Mouse (Mus musculus) midbrain, embryonic 11.5 days (tissue): ENCODE measurements at regions not wholly inside any gene's neighbourhood (a gene's known extent, or its start where the extent isn't known, plus 50 kb on each side); places are given as distances from the start of the nearest gene placed in this dataset.
A peak's percentile ranks its signal among the peaks of the same experiment; 100 is the strongest.

Source experiments
- ATAC-seq: fragments of 200-750 bp; cut with Nextera tagmentation; 2 replicates; pipeline ENCODE4 v1.8.0; 2017; ENCODE audit warnings: moderate TSS enrichment, moderate library complexity; ENCODE audit not compliant: low FRiP score
- DNase-seq: peaks from one replicate; pipeline ENCODE4 v3.0.0; 2015; ENCODE audit warnings: low spot score; ENCODE audit errors: missing footprints
- H3K27ac ChIP-seq: fragments of 300-500 bp; sonication (generic); 2 replicates; pipeline ENCODE4 v1.5.1; 2014; ENCODE audit warnings: low read depth, low read length
- H3K27me3 ChIP-seq: fragments of 300-500 bp; sonication (generic); 2 replicates; pipeline ENCODE4 v1.6.1; 2014; ENCODE audit warnings: mild to moderate bottlenecking, low read length, moderate library complexity, mixed read lengths; ENCODE audit not compliant: control insufficient read depth, insufficient read depth
- H3K36me3 ChIP-seq: fragments of 300-500 bp; sonication (generic); 2 replicates; pipeline ENCODE4 v1.6.1; 2014; ENCODE audit warnings: mild to moderate bottlenecking, low read length, moderate library complexity, mixed read lengths; ENCODE audit not compliant: control insufficient read depth, insufficient read depth
- H3K4me1 ChIP-seq: fragments of 300-500 bp; sonication (generic); 2 replicates; pipeline ENCODE4 v1.6.1; 2014; ENCODE audit warnings: low read length; ENCODE audit not compliant: control insufficient read depth, insufficient read depth
- H3K4me2 ChIP-seq: fragments of 300-500 bp; sonication (generic); 2 replicates; pipeline ENCODE4 v1.6.1; 2014; ENCODE audit warnings: mild to moderate bottlenecking, moderate library complexity
- H3K4me3 ChIP-seq: fragments of 300-500 bp; sonication (generic); 2 replicates; pipeline ENCODE4 v1.5.1; 2014; ENCODE audit warnings: low read depth, low read length
- H3K9ac ChIP-seq: fragments of 300-500 bp; sonication (generic); 2 replicates; pipeline ENCODE4 v1.6.1; 2014; ENCODE audit warnings: low read length
- H3K9me3 ChIP-seq: fragments of 300-500 bp; sonication (generic); 2 replicates; pipeline ENCODE4 v1.6.1; 2016; ENCODE audit warnings: low read length; ENCODE audit not compliant: control insufficient read depth
- WGBS: fragments of 180-500 bp; shearing (Covaris S2); extraction: QIAGEN DNeasy Blood & Tissue Kit; methylation state at CpG from one replicate; pipeline ENCODE4 v1.1.7; 2014; 5-methylcytosine and 5-hydroxymethylcytosine counted together

DNA sequence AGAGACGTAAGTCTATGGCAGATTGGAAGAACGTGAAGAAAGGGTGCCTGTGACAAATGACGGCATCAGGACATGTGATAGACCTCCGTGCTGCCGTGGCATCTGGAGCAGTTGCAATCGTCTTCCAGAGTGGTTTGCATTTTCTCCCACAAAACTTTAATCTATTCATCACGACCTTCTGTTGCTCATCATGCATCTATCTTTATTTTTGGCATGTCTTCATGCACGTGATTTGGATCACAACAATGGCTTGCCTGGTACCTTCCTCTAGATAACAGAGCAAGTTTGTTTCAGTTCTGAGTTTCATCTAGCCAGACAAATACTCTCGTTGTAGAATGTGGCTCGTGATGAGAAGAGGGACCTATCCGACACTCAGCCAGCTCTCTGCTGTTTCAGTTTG lies 164.4 kb upstream of the Spaca1 start:
- Histone ChIP-seq H3K4me3 (no peak overlapping the region), H3K9ac (no peak overlapping the region), H3K27ac (no peak overlapping the region), H3K4me2 (no peak overlapping the region), H3K36me3 (no peaks in the 10 kb centered on the region), H3K27me3 (no peaks in the 10 kb centered on the region), H3K4me1 (no peaks in the 10 kb centered on the region), H3K9me3 (no peaks in the 10 kb centered on the region)
- WGBS = 84% methylated on average over 11 of the region's 11 CpGs
- ATAC-seq (no peak), DNase-seq (no peak)

DNA sequence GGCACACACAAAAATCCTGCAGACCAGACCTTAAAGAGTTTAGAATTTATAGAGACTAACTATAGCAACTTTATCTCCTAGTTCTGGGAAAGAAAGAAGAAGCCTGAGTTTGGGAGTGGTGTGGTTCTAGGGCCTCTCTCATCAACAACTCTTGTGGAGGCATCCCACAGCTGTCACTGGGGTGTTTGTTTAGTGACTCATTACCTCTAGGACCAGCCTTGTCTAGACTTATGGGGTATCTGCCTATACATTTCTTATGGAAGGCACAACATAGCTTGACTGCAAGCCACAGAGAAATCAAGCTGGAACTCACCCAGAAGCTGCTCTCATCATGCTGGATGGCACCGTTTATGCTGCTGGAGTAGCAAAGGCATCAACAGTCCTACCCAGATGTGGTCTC lies 171.9 kb upstream of the Spaca1 start:
- ATAC-seq (no peak), DNase-seq (no peak)
- no peaks in the 10 kb centered on the region for H3K4me1 ChIP-seq
- H3K27me3 ChIP-seq = no peaks in the 10 kb centered on the region
- H3K4me2 ChIP-seq = no peak overlapping the region
- H3K4me3 ChIP-seq = no peak overlapping the region
- H3K27ac ChIP-seq = no peak overlapping the region
- no peak overlapping the region for H3K9ac ChIP-seq
- no peaks in the 10 kb centered on the region for H3K9me3 ChIP-seq
- H3K36me3 ChIP-seq = no peaks in the 10 kb centered on the region
- WGBS = 87% methylated on average over 1 of the region's 1 CpGs

DNA sequence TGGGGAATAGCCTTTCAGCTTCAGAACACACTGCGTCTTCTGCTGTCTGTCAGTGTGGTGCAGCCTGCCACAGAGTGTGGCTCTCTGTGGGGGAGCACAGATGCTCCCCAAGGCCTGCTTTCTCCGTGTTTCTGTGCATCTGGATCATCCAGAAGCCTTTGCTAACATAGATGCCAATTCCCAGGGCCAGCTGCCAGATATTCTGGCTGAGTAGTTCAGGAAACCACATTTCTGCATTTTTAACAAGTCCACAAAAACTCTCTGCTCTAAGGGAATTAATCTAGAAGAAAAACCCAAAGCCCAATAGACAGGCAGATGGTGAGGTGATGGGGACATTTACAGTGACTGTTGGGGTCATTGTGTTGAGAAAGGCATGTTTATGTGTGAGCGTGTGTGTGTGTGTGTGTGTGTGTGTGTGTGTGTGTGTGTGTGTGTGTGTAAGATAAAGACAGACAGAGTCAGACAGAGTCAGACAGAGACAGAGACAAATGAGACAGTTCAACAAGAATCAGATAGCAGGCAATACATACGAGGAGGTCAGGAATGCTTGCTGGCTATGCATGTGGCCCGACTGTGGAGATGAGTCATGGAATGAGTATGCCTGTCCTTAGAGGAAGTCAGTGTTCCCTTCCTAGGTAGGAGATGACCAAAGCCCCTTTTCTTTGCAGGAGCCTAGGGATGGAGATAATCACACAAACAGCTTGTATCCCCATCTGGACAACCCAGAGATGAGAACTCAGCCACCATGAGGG lies 176.3 kb upstream of the Spaca1 start:
- Histone ChIP-seq H3K36me3 (no peaks in the 10 kb centered on the region), H3K27me3 (no peaks in the 10 kb centered on the region), H3K4me3 (no peak overlapping the region), H3K9me3 (no peaks in the 10 kb centered on the region), H3K9ac (no peak overlapping the region), H3K4me1 (no peaks in the 10 kb centered on the region), H3K27ac (no peak overlapping the region), H3K4me2 (no peak overlapping the region)
- no peak for ATAC-seq
- no peak for DNase-seq
- 68% methylated on average over 5 of the region's 5 CpGs for WGBS

DNA sequence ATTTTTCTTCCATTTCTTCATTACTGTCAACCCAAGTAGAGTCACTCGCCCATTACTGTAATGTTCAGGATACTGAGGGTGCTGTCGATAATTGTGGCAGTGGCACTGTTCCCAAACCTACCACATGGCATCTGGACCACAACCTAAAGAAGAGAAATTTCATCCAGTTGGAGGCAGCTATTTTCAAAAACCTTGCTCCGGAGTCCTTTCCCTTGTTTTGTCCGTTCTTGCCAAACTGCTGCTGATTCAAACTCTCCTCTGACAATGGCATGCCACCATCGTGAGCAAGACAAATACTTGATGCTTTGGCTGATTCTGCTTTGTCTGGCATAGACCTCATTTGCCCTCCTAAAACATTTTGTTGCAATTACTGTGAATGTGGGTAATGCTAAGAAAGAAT lies 176.9 kb upstream of the Spaca1 start:
- 89% methylated on average over 5 of the region's 5 CpGs for WGBS
- H3K4me2 ChIP-seq = no peak overlapping the region
- H3K9me3 ChIP-seq = no peaks in the 10 kb centered on the region
- no peaks in the 10 kb centered on the region for H3K36me3 ChIP-seq
- no peak for DNase-seq
- ATAC-seq = no peak
- H3K9ac ChIP-seq = no peak overlapping the region
- no peak overlapping the region for H3K27ac ChIP-seq
- no peak overlapping the region for H3K4me3 ChIP-seq
- H3K27me3 ChIP-seq = no peaks in the 10 kb centered on the region
- no peaks in the 10 kb centered on the region for H3K4me1 ChIP-seq

DNA sequence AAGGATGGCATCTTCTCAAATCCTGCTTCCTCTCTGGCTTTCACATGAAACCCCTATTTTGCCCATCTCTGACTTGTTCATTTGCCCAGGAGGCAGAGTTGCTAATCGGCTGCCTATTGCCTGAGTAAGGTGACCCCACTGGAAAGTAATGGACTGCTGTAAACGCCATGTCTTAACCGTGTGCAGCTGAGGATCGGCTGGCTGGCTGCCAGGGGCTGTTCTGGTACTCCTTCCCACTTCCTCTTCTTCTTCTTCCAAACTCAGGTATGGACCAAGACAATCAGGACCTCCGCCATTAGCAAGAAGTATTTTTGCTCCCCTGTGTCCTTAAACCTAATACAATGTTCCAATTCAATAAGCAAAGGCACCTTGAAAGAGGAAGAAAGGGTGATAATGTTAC lies 177.6 kb upstream of the Spaca1 start:
- H3K36me3 ChIP-seq = no peaks in the 10 kb centered on the region
- H3K27me3 ChIP-seq = no peaks in the 10 kb centered on the region
- H3K4me2 ChIP-seq = no peak overlapping the region
- no peak overlapping the region for H3K27ac ChIP-seq
- ATAC-seq (no peak), DNase-seq (no peak)
- no peaks in the 10 kb centered on the region for H3K9me3 ChIP-seq
- no peak overlapping the region for H3K4me3 ChIP-seq
- H3K9ac ChIP-seq = no peak overlapping the region
- WGBS = 89% methylated on average over 5 of the region's 5 CpGs
- H3K4me1 ChIP-seq = no peaks in the 10 kb centered on the region

DNA sequence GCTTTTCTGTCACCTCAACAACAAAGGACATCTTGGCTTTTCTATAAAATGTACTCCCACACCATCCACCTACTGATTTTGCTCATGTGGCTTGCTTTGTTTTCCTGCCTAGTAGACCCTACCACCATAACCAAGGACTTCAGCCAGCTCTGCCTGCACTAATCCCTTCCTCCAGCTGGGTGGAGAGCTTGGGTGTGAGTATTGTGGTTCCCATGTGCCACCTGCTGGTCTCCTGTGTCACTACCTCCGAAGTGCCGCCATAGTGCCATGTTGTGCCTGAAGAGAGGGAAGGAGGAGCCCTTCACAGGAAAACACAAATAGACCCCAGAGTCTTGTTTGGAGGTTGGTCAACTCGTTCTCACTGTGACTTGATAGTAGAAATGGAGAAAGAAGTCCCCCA lies 181.3 kb upstream of the Spaca1 start:
- Histone ChIP-seq H3K27ac (no peak overlapping the region), H3K4me1 (no peaks in the 10 kb centered on the region), H3K9ac (no peak overlapping the region), H3K27me3 (no peaks in the 10 kb centered on the region), H3K9me3 (no peaks in the 10 kb centered on the region), H3K4me3 (no peak overlapping the region), H3K36me3 (no peaks in the 10 kb centered on the region), H3K4me2 (no peak overlapping the region)
- 9% methylated on average over 3 of the region's 3 CpGs for WGBS
- peak; percentile 92 for ATAC-seq
- peak; percentile 94 for DNase-seq

DNA sequence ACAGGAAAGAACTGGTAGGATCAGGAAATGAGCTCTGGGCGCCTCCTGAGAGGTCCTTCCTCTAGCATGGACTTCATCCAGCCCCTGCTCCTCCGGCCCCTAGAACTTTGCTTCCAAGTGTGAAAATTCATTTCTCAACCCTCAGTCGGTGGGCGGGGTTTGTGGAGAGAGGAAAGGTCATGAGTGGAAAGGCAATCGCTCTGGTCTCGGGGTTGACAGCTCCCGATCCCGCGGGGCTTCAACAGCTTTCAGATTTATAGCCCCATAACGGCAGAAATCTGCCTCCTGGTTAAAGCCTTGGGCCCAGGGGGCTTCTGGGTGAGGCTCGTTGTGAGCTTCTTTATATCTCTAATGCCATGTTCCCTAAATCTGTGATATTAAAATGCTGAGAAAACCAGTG lies 184.2 kb upstream of the Spaca1 start:
- no peak overlapping the region for H3K4me2 ChIP-seq

DNA sequence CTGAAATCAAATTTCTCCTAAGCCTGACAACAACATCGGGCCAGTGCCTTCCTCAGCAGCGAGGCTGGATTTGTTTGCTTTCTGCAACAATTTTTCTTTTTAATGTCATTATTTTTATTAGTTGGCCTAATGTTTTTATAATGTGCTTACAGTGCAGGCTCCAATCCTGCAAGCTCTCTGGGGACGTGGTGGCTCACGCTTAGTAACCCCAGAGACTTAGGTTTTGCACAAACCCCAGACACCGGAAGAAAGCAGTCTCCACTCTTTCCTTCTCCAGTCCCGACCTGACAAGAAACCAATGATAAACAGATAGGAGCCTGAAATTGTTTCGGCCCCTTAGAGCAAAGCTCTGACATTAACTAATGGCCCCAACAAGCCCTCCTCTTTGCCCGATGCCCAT lies 184.7 kb upstream of the Spaca1 start:
- Histone ChIP-seq H3K4me2 (no peak overlapping the region), H3K4me1 (no peaks in the 10 kb centered on the region), H3K9ac (no peak overlapping the region), H3K9me3 (no peaks in the 10 kb centered on the region), H3K27ac (no peak overlapping the region), H3K36me3 (no peaks in the 10 kb centered on the region), H3K27me3 (no peaks in the 10 kb centered on the region), H3K4me3 (no peak overlapping the region)
- no peak for DNase-seq
- WGBS = 93% methylated on average over 8 of the region's 8 CpGs
- ATAC-seq = no peak

More for the DNA sequence above, 184.2 kb upstream of the Spaca1 start:
- Histone ChIP-seq H3K4me3 (no peak overlapping the region), H3K36me3 (no peaks in the 10 kb centered on the region), H3K27me3 (no peaks in the 10 kb centered on the region), H3K4me1 (no peaks in the 10 kb centered on the region), H3K27ac (no peak overlapping the region), H3K9me3 (no peaks in the 10 kb centered on the region), H3K9ac (no peak overlapping the region)
- WGBS = 87% methylated on average over 11 of the region's 11 CpGs
- no peak for ATAC-seq
- DNase-seq = no peak

DNA sequence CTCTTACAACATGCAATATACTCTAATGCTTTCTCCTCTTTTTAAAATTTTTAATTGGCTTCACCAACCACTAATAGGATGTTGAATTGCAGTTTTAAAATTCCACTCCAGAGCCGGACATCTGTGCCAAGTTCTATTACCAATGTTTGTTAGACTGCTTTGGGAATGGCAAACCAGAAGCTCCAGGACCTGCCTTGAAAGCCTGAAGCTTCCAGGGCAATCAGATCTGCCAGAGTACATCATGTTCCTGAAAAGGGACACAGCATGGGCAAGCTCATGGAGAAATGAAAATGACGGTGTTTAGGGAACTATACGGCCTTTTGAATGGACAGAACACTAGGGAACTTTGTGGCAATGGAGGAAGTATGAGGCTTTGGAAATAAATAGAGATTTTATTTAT lies 187.8 kb upstream of the Spaca1 start:
- no peaks in the 10 kb centered on the region for H3K9me3 ChIP-seq
- no peaks in the 10 kb centered on the region for H3K4me1 ChIP-seq
- H3K9ac ChIP-seq = no peak overlapping the region
- H3K36me3 ChIP-seq = no peaks in the 10 kb centered on the region
- DNase-seq = no peak
- H3K27ac ChIP-seq = no peak overlapping the region
- no peak for ATAC-seq
- 88% methylated on average over 3 of the region's 3 CpGs for WGBS
- H3K4me2 ChIP-seq = no peak overlapping the region
- no peaks in the 10 kb centered on the region for H3K27me3 ChIP-seq
- no peak overlapping the region for H3K4me3 ChIP-seq
